Mouse (Mus musculus): Measurements from ENCODE around the gene Rab20.

GRCm38 (mm10) chr8:11478807-11479527, 457 bp upstream of the Rab20 start:
- TF ChIP-seq CTCF (IDR thresholded peaks at IDR 0.05; ENCODE audit: borderline replicate concordance, control insufficient read depth, extremely low read depth, insufficient read depth, low read length, poor library complexity) (no peak), POLR2A (IDR thresholded peaks at IDR 0.05; ENCODE audit: control insufficient read depth, extremely low read depth, insufficient read depth, low read length, poor library complexity) (no peak)
